Mouse (Mus musculus) mouse trophoblast stem cell (cell line): ENCODE measurements around the gene Svep1.

Experiments
- in situ Hi-C, 2 experiments: fragments of 300-500 bp; cut with MseI, MboI; formaldehyde crosslinking; loops; 2 replicates in 1 of 2; 3 replicates in 1 of 2; pipeline ENCODE4 v1.15.1; 2025

The Svep1 gene

DNA sequence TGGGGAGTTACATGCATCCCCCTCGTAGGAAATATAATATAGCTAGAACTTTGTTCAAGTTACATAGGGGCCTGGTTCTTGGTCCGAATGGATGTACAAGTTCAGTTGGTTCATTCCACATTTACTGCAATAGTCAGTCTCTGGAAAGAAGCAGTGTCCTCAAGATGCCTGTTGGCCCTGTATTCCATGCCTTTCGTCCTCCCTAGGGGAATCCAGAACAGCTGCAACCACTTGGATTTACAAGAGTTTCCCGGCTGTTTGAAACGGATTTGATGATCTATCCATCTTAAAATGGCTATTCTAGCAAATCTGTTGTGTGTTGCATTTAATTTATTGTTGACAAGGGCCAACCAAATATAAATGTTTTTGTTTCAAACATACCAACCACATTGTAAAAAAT lies 36.2 kb downstream of the Svep1 start:
- in situ Hi-C loops, result no loop called here

DNA sequence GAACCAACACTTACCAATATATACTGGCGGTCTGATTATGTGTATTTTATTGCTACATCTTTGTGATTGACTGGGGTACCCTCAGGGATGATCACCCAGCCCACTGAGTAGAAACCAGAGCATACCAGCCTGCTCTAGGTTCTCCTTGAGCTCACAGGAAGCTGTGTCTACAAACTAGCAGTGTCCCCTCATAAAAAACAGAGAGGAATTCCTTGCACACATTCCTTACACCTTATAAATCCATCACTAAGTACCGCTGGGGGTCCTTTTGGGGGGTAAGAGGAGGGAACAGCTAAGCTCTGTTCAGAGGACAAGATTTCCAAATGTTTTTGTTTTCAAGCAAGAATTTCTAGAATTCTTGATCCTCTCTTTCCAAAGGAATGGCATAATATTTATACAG lies 36.7 kb downstream of the Svep1 start:
- in situ Hi-C loops, result no loop called here

DNA sequence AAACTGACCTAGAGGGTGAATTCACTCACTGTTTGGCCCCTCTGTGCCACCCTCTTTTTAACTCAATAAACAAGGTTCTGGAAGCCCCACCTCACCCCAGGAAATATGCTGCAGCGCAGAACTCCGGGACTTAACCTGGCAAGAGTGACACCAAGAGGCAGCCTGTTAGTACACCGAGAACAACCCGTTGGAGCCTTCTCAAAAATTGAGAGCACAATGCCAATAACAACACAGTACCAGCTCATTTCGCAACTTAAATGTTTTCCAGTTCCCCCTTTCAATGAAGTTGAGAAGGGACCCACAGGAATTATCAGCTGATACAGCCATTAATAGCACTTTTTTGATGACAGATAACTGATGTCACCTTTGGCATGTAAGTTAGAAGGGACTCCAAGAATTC lies 38.3 kb downstream of the Svep1 start:
- in situ Hi-C loops, result no loop called here

DNA sequence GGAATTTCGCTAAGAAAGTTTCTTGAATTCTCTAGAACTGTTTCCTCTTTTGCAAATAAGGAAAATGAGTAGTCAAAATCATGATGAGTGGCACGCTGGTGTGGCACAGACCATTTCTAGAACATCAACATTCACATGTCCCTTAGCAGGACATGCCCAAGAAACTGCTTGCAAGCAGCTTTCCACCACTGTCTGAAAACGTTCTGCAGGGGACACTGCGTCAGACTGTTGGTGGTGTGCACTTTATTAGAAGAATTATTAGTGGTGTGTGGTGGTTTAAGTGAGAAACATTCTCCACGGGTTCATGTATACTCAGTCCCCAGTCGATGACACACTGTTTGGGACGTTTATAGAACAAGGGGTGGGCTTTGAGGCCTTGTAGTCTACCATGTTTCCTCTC lies 40.9 kb downstream of the Svep1 start:
- in situ Hi-C loops, result no loop called here

DNA sequence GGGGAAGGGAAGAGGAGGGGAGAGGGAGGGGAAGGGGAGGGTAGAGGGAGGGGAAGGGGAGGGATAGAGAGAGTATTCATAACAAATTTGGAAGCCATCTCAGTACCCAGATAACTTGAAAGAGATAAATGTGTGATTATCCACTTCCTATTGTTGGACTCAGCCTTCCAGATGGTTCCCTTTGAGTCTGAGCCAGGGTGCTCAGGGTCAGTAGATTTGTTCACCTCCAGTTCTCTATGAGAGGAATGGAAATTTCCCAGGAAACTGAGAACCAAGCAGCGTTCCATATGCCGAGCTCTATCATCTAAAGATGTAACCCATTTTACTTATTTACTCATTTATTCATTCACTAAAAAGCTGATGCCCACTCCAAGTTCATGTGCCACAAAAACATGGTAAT lies 44.8 kb downstream of the Svep1 start:
- in situ Hi-C loops, result no loop called here

DNA sequence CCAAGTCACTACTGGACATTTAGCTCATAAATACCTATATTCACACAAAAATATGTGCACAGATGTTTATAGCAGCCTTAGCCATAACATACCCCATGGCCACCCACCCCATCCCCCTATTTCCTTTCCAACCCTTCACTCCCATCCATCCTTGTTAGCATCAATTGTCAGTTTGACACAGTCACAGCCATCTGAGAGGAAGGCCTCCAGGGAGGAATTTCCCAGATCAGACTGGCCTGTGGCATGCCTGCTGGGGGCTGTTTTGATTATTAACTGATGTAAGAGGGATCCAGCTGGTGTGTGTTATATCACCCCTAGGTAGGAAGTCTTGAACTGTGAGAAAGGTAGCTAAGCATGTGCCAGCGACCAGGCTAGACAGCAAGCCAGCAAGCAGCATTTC lies 47.1 kb downstream of the Svep1 start:
- in situ Hi-C loops, result no loop called here

DNA sequence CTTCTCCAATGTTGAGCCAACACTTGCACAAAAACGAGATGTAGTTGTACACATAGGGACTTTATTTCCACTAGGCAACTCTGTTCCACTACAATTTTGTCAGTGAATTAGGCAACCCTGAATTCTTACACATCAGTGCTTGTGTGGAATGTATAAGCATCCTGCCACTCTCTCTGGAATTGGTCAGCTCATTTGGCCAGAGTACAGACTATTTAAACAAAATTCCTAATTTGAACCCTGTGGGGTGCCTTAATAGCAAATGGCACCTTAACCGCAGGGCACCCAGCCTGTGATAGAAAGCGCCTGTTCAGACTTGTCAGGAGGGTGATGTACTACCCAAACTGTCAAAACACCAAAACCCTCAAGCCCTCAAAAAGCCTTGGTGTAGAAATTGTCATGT lies 56.4 kb downstream of the Svep1 start:
- in situ Hi-C loops, result no loop called here

DNA sequence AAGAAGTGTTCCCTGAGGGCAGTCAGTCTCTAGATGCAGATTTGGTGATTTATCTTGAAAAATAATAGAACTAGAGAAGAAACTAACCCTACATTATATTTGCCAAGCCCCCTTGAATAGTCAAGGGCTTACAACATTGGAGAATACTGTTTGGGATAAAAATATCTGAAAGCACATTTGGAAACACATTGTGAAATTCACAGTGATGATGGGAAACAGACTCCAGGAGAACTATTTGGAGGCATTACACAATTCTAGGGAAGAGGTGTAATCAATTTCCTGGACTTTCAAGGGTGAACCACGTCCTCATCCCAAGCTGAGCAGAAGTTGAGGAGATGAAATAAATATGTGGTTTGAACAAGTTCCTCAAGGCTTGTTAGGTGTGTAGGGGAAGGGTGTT lies 57.5 kb downstream of the Svep1 start:
- in situ Hi-C loops, result no loop called here

DNA sequence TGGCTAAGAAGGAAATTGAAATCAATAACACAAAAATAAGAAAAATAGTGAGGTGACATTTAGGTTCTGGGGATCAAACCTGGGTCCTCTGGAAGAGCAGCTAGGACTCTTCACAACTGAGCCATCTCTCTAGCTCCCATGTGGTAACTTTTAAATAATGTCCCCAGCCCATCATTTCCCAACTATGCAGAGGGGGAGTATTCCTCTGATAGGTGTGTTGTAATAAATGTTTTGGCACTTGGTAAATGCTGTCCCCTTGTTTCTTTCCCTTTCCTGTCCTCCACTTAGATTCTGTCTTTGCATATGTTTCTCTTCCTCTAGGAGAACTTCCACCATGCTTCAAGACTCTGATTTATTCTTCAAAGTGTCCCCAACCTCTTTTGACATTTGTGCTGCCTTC lies 58.1 kb downstream of the Svep1 start:
- in situ Hi-C loops, result no loop called here

DNA sequence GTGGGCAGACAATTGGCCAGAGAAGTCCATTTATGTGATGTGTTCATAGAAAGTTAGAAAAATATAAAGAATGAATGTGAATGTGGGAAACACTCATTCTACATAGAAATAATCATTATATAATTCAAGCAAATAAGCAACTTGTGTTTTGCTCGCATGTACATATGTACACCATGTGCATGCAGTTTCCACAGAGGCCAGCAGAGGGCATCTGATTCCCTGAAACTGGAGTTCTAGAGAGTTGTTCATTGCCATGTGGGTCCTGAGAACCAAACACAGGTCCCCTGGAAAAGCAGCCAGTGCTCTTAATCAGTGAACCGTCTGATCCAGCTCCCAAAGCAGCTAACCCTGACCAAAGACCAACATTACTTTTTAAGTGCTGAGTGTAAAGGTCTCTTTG lies 60.0 kb downstream of the Svep1 start:
- in situ Hi-C loops, result no loop called here

DNA sequence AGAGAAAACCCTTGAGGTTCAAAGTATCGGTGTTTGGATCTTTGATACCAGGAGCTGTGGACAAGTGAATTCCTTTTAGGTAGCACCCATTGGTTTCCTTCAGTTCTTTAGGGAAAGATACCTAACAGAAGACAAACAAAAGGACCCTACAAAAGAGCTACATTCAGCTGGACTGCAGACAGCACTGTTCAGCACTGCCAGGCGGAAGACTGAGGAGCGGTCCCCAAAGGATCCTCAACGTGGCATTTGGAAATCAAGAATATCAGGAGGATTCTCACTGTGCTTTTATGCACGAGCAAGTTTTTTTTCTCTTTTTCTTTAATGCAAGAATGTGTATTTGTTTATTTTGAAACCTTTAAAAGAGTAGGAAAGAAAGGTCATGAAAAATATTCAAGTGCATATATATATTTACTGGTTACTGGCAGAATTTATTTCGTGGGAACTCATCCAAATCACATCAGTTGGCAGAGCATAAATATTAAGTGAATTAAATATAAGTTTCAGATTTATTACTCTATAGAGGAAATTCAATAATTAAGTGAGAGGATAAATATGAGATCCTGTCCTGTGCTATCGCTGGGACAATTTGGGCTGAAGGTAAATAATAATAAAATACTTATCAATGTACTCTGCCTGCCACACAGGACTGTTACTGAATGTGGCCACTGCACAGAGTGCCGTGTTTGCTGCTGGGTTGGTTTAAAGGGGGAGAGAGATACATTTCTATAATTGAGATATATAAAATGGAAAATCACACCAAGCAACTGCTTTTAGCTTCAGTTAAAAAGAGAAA lies 66.7 kb downstream of the Svep1 start:
- in situ Hi-C loops, result no loop called here

DNA sequence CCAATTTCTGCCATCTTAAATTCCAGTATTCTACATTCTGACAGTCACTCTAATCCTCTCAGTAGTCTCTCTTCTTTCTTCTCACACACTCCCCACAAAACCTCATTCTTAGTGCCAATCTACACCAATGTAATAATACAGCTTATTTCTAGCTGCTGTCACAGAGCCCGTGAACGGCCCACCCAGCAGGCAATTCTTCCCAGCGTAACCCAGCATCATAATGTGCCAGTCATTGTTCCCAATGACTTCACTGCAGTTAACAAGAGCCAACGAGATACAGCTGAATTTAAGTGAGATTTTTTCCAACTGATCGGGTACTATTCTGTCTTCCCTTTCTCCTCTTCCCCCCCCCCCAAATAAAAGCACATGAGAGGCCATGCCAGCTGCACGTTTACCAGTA lies 67.4 kb downstream of the Svep1 start:
- in situ Hi-C loops, result no loop called here

DNA sequence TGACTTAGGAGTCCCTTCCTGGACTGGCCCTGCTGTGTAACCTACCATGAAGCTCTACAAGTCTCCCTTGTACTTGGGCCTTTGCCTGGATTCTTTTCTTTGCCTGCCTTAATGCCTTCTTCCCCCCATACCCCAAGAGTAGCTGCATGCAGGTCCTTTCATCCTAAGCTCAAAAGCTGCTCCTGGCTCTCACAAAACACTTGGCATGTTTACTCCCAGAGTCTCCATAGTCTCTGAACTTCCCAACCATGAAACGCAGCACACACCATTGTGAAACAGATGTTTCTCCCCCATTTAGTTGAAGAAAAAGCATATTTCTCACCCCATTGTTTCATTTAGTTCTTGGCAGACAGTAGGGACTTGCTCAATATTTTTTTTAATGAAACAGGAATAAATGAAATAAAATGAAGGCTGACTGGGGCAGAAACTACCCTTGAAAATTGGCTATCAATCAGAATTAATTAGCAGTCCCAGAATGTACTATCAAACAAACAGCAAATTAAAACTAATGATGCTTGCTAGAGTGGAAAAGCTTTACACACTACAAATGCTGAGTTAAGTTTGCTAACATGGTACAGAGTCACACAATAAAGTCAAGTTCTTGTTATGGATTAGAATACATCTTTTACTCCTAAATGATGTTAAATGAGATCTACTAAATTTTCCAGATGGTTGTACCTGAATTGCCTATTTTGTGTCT lies 72.9 kb downstream of the Svep1 start:
- in situ Hi-C loops, result no loop called here

DNA sequence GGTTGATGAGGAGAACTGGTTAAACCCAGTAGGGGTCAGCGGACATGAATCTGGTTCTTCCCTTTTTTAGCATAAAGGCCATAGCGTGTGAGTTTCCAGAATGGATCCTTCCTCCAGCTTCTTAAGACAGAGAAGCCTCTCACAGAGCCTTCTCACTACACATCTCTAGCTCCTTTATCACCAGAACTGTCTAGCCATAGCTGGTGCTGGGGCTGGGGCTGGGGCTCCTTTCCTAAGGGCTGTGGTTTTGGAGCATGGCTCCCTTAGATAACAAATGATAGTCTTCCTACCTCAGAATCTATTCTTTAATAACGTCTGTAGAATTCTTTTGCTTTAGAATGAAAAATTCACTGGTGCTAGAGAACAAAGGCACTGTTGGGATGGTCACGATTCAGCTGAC lies 76.8 kb downstream of the Svep1 start:
- in situ Hi-C loops, result no loop called here

DNA sequence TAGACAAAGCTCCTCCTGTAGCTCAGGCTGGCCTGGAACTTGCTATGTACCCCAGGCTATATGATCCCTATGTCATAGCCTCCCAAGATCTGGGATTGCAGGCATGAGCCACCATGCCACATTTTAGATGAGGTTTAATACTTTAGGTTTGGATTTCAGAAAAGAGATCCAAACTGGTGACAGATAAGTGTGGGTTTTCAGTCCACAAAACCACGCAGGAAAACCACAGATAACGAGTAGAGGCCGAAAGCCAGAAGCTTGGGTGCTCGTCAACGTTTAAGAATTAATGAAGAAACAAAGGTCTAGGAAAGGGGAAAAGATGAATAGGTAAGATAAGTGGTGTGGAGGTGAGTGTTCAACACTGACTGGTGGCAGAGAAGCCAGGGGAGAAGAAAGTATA lies 79.6 kb downstream of the Svep1 start:
- in situ Hi-C loops, result no loop called here

DNA sequence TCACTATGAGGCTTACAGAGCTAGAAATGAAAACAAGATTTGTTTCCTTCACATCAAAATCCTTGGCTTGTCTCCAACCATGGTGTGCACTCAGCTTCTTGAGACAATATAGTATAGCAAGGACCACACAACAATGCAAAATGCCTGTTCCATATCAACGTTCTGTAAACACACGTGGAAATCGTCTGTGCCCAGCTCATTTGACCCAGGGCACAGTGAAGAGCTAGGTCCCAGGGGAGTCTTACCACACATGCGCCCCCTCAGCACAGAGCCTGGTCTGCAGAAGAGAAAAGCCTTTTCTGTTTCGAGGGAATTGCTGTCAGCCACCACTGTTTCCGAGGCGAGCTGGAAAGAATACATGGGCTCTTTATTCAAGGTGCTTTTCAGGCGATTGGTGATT lies 91.2 kb downstream of the Svep1 start:
- in situ Hi-C loops, result no loop called here

DNA sequence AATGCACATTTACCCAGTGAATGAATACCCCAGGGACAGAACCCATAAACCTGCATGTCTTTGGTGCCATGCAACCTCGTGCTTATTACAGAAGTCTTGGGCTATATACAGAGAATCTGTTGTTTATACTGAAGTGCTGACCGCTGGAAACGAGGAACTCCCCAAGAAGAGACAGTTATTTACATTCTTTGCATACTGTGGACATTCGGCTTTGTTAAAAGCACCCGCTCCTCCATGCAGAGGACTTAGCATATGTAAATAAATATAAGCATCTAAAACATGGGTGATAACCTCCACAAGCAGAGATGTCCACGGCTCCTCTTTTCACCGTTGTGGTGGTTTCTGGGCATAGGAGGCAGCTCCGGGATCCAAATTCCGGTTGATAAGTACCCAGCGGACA lies 95.7 kb downstream of the Svep1 start:
- in situ Hi-C loops, result no loop called here

DNA sequence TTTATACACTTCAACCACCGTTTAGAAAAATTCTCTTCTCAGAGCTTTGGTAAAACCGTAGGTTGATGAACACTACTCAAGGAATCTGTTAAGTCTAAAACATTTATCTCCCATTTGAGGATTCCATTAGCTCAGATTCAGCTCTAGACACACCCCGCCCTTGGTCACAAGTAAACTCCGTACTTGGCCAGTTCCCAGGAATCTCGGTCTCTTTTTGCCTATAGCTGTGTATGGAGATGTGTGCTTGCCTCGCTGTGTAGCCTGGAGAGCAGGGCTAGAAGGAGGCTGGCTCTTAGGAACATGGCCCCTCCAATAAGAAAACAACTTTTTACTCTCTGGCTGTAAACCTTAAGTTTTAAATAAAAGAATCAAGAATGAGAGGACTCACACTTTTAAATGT lies 96.9 kb downstream of the Svep1 start:
- in situ Hi-C loops, result no loop called here

DNA sequence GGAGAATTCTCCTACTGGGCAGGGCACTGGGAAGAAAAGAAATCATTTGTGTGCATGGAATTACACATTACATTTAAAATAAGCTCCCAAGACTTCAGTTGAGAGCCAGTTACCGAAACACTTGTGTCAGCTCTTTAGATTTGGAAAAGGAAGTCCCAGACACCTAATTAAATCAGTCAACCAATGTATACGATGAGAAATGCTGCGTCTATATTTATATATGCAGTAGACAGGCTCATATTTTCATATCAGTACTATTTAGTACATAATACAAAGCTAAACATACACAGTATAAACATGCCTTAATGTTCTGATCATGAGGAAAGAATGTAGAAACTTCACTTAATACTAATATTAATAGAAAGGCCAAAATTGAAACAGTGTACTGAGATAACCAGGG lies 98.3 kb downstream of the Svep1 start:
- in situ Hi-C loops, result no loop called here

DNA sequence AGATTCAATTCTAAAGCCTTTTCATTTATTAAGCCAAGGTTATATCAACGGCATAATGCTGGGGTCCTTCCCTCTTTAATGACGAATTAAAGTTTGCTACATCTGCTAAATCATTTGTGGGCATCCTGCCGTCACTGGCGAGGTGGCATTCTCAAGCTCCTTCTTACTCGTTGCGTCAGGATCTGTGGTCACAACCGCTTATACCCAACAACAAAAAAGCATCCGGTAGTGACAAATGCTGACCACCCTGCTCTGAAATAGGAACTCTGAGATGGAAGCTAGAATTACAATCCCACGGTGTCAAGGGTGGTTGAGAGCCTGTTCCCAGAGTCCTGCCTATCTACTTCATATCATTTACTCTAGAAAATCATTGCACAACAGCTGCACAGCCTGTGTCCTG lies 108.9 kb downstream of the Svep1 start:
- in situ Hi-C loops, result no loop called here

DNA sequence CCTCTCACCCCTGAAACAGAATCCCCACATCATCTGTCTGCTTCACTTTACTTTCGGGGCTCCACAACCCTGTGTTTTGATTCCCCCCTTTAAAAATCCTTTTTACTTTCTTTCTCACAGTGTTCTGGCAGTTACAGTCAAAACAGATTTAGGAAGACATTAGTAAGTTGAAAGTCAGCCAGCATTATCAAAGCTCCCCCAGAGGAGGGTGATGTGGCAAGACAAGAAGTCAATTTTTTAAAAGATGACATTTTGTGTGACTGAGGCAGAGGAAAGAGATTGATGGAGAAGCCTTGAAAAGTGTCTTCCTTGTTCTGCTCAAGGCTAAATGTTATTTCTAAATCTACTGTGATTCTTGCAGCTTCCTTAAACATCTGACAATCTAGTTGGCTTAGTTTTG lies 119.9 kb downstream of the Svep1 start:
- in situ Hi-C loops, result loop anchor here (10.0 kb wide), 1 partner anchor 158 kb away; no protein-coding TSS in a partner anchor

DNA sequence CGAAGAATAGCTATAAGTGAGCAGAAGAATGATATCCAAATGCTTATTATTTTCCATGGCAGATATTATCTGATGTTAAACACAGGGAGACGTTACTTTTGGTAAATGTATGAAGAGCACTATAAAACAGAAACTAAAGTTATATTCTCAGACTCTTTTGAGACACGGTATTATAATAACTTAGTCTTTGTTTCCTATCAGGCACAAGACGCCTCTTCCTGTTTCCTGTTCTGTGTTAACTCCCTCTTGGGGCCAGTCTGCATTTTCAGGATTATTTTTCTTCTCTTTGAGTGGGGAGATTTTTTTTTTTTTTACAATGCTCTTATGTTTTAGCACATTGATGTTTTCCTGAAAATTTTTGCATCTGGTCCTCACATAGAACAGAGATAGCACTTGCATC lies 120.5 kb downstream of the Svep1 start:
- in situ Hi-C loops, result loop anchor here (10.0 kb wide), 1 partner anchor 159 kb away; no protein-coding TSS in a partner anchor

DNA sequence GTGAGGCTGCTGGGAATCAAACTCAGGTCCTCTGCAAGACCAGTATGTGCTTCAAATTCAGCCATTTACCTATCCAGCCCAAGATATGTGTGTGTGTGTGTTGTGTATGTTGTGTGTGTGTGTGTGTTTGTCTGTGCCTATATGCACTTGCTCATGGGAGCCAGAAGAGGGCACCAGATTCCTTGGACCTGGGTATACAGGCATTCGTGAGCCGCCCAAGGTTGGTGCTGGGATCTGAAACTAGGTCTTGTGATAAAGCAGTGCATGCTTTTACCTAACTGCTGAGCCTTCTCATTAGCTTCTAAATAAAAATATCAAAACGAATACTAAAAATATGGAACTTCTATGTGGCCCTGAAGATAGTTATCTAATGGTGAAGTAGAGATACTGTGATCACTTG lies 121.3 kb downstream of the Svep1 start:
- in situ Hi-C loops, result loop anchor here (10.0 kb wide), 1 partner anchor 159 kb away; no protein-coding TSS in a partner anchor
